Mouse (Mus musculus) adrenal gland, postnatal 25 days (tissue): ENCODE results near the gene Gm10401. TPM values are rescaled to one million over a fixed set of nuclear protein-coding genes. Genes with fewer than 3 reads are reported as not detected.
A peak's percentile ranks its signal among the peaks of the same experiment; 100 is the strongest.

Source experiments
- DNase-seq: peaks from one replicate; pipeline ENCODE4 v3.0.0; 2021; ENCODE audit warnings: mixed read lengths
- total RNA-seq: library from RNA; stranded (reverse); gene quantifications from 2 replicates; pipeline ENCODE4 v1.2.3, GENCODE M21; 2021

Gm10401 gene
- total RNA-seq, 1 experiment from 2014 or later = not detected

DNA sequence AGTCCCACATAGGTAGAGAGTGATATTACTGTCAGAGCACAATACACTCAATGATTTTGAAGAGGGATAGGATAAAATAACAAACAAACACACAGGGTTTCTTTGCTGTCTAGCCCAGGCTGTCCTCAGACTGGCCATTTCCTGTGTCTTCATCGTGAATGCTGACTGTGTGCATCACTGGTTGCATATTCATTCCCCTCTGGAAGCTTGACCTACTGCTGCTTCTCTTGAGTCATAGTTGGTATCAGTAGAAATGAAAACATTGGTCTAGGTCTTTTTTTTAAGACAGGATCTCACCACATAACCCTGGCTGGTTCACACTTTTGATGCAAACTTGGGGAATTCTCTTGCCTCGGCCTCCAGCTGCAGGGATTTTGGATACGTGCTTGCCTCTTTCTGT, 28.5 kb downstream of the Gm10401 start:
- no peak for DNase-seq

DNA sequence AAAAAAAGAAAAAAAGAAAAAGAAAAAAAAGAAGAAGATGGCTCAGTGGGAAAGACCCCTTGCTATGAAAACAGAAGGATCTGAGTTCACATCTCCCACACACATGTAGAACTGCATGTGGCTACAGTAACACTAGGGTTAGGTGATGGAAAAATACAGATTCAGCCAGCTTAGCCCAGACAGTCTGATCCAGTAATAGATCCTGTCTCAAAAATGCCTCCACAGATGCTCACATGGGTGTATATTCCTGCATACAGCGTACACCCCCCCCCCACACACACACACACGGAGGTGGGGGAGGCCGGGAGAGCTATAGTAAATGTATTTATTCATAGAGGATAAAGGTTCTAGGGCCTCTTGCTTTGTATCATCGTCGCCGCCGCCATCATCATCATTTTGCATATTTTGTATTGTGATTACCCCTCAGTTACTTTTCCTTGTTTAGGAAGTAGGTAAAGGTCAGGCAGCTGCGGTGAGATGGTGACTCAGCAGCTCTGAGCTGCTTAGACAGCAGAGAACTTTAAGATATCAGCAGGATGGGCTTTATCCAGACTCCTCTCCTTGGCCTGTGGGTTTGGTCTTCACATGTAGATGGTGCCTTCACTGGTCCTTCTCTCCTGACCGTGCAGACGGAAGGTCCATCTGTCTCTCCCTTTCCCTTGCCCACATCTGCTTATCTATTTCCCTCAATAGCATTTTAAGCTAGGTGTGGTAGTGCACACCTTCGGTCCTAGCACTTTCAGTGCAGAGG, 29.2 kb downstream of the Gm10401 start:
- no peak for DNase-seq

DNA sequence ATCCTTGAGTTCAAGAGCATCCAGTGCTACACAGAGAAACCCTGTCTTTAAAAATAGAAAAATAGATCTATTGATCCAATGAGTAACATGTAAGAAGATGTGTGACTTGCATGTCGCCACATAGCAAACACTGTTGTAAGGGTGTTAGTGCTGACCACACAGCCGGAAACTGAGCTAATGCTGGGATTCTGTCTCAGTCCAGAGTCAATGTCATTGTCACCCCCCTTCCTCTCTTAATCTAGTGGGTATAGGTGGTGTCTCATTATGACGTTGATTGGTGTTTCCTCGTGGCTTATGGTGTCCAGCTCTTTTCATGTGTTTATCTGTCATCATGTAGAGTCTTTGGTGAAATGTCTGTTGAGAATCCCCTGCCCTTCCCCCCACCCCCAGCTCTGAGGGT, 31.9 kb downstream of the Gm10401 start:
- no peak for DNase-seq

DNA sequence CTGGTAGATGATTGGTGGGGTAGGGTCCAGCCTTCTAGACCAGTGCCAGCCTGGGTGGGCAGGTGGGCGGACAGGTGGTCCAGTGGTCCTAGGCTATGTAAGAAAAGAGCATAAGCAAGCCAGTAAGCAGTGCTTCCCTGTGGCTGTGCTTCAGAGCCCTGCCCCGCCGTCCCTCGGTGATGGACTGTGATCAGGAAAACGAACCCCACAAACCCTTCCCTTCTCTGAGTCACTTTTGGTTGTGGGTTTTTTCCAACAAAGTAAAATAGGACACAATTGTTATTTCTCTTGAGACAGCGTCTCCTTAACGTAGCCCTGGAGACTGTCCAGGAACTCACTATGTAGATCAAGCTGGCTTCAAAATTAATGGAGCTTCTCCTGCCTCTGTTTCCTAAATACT, 34.7 kb downstream of the Gm10401 start:
- peak; percentile 51 for DNase-seq

DNA sequence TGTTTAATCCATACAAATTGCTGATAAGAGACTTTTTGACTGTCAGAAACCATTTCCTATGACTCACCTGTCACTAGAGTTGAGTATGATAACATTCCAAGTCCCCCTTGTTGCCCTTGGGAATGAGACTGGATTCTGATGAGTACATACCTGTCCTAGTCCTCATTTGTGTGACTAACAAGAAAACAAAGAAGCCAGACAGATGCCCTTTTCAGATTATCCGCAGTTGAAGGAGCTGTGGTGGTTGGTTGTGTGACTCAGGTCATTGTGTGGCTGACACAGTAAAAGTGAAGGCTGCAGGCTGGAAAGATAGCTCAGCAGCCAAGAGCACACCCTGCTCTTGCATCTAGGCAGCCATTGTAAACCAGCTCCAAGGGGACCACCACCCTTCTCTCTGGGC, 35.5 kb downstream of the Gm10401 start:
- no peak for DNase-seq

DNA sequence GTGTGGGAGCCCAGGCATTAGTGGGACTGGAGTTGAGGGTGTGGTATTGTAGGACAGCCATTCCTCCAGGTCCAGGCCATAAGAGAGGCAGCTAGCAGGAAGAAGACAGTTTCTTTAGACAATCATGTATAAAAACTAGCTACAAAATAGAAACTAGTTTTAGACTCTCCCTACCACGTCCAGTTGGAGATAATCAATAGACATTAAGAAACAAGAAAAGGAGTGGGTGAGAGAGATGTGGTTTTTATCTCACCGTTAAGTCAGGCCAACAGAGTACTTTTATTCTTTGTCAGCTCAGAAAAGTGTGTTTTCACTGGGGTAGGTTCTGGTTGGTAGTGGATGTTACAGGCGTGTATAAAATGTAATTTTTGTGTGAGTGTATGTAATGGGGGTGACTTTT, 37.1 kb downstream of the Gm10401 start:
- no peak for DNase-seq

DNA sequence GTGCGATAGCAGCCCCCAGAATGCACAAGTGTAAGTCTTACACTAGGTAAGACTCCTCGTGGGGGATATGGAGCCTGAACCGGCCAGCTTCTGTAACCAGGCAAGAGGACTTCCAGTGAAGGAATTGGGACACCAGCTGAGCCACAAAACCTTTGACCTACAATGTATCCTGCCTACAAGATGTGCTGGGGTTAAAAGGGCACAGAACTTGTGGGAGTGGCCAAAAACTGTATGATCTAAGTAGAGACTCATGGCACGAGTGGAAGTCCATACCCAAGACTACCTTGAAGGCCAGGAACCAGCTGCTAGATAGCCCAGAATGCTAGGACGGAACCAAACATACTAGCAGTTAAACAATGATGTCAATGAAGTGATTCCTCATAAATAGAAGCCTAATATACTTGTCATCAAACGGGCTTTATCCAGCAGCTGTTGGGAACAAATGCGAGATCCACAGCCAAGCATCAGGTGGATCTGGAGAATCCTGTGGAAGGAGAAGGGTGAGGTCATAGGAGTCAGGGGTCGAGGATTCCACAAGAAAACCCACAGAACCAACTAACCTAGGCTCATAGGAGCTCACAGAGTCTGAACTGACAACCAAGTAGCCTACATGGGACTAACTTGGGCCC, 37.9 kb downstream of the Gm10401 start:
- no peak for DNase-seq

DNA sequence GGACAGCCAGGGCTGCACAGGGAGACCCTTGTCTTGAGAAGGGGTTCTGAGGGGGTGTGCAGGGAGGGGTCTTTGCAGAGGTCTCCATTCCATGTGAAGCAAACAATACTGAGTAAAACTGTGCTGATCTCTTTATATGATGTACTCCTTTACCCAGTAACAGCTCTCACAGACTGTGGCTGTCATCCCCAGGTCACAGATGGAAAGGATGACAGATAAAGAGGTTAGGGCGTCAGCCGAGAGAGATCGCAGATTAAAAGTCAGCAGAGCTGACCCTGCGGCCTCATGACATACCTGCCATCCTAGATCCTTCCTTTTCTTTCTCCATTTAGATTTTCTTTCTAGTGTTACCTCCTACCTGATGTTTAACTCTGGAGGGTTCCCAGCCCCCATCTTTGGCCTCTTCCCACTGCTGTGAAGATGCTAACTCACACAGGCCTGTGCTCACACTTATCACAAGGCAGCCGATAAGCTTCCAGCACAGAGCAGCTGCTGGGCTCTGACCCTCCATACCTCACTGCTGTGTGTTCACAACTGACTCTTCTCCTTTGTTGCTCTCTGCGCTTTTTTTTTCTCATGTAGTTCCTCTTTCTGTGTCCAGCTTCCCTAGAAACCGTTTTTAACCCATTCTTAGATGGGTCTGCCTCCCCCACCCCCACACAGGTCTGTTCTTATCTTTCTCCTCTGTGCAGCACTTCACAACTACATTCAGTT, 39.4 kb downstream of the Gm10401 start:
- DNase-seq = no peak

DNA sequence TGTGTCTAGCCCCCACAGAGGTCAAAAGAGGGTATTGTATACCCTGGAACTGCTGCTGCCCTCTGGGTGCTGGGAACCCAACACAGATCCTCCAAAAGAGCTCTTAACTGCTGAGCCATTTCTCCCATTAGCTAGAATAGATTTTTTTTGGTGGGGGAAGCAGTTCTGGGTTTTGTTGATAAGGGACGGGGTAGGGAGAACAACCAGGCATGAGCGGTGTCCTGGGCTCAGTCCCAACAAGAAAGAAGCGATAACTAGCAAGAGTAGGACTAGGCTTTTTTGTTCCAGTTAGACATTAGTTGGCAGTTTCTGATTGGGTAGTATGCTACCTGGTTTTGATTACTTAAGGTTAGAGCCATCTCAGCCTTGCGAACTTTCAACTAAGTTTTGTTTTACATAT, 40.9 kb downstream of the Gm10401 start:
- DNase-seq = no peak

DNA sequence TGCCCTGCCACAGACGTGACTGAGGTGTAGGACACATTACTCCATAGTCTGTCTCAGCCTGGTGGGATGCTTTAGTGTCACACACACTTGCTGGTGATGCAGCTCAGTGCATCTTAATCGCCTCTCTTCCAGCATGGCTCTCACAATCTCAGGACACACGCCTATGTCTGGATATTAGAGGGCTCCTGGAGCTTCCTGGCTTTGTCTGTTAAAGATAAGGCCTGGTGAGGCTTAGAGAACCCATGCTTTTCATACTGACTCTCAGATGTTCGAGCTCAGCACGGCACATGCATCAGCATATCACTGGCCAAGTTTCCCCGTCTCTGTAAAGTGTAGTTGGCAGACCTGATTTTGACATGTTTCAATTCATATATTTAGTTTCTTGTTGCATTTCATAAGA, 42.7 kb downstream of the Gm10401 start:
- DNase-seq = no peak

DNA sequence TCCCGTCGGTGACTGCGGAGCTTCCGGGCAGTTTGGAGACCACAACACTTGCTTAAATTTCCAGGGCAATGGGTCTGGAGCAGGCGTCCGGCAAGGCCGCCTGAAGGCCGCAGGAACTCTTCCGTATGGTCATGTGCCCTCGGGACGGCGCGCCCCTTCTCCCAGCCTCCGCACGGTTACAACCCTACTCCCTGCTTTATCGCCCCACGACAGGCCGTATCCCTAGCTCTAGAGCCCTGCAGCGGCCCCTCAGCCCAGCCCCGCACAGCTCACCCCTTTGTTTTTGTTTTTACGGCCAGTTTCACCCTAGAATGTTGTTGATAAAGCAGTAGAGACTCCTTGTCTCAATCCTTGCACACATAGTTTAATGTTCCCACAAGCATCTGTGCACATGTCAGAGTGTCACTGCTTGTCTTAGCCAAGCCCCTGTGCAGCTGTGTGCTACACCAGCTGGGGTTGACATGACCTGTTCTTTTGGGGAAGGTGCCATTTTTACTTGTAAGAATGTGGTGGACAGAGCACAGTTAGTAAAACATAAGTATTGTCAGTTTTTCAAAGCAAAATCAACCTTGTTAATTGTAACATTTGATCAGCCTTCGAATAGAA, 44.2 kb downstream of the Gm10401 start:
- DNase-seq = no peak

DNA sequence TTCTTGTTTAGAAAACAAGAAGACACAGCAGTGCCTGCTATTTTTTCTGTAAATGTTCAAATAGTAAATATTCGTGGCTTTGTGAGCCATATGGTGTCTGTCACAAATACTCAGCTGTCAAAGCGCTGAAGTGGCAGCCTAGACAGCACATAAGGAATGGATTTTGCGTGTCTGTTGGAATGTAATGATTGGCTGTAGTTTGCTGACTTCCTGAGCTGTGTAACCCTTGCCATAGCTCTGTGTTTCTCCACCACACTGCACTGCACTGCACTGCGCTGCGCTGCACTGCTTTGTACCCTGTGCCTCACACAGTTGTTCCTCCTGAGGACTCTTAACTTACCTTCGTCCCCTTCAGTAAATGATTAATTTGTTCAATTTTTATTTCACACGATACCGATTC, 45.5 kb downstream of the Gm10401 start:
- DNase-seq = no peak

DNA sequence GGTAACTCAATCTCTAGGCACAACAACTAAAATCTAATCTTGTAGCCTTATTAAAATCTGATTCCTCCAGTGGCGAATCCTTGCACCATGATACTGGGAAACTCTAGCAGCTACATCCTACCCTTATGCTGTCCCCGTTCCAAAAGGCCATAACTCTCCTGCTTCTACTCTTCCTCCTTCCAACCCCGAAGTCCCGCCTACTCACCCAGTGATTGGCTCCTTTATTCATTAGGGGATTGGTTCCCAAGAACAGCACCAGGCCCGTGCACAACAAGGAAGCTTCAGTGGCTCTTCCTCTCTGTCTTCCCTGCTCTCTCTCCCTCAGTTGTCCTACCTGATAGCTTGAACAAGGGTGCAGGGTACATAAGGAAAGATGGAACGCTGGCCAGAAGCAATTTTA, 47.3 kb downstream of the Gm10401 start:
- DNase-seq = no peak

DNA sequence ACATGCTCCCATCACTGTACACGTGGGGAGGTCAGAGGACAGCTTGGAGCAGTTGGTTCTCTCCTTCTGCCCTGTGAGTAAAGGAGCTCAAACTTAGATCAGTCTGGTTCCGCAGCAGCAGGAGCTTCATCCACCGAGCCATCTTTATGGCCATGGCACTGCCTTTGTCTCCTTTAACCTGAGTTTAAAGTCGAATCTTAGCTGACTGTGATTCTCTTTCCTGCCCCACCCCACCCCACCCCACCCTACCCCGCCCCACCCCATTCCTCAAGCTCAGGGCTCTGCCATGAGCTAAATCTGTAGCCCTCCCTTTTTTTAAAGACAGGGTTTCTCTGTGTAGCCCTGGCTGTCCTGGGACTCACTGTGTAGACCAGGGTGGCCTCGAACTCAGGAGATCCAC, 48.4 kb downstream of the Gm10401 start:
- DNase-seq = no peak

Other genes with a start within 250 kb of the Gm10401 start
- not detected in 2 replicates for gene 4930519G04Rik, start 244.6 kb downstream of the Gm10401 start, total RNA-seq
- gene Gm9936, start 239.6 kb downstream of the Gm10401 start, total RNA-seq = 0.09 TPM in 1 of 2 replicates, not detected in the other
- gene Oasl2, start 201.4 kb downstream of the Gm10401 start, total RNA-seq = 10.7 and 18.9 TPM in 2 replicates
- 1.3 and 1.8 TPM in 2 replicates for gene Oasl1, start 175.1 kb downstream of the Gm10401 start, total RNA-seq
- 34.0 and 46.2 TPM in 2 replicates for gene 2210016L21Rik, start 156.1 kb downstream of the Gm10401 start, total RNA-seq
- gene Hnf1a, start 127.2 kb downstream of the Gm10401 start, total RNA-seq = 0.29 TPM in 1 of 2 replicates, not detected in the other
- 52.2 and 59.0 TPM in 2 replicates for gene Sppl3, start 87.2 kb downstream of the Gm10401 start, total RNA-seq
- 181 and 197 TPM in 2 replicates for gene Acads, start 21.1 kb upstream of the Gm10401 start, total RNA-seq
- gene Unc119b, start 36.7 kb upstream of the Gm10401 start, total RNA-seq = 36.2 and 41.3 TPM in 2 replicates
- 139 and 194 TPM in 2 replicates for gene Mlec, start 59.9 kb upstream of the Gm10401 start, total RNA-seq
- 36.4 and 44.4 TPM in 2 replicates for gene Cabp1, start 96.1 kb upstream of the Gm10401 start, total RNA-seq
- 77.2 and 94.0 TPM in 2 replicates for gene Pop5, start 137.5 kb upstream of the Gm10401 start, total RNA-seq
- gene Rnf10, start 174.6 kb upstream of the Gm10401 start, total RNA-seq = 269 and 281 TPM in 2 replicates
- gene Coq5, start 181.4 kb upstream of the Gm10401 start, total RNA-seq = 51.0 and 53.0 TPM in 2 replicates
- 243 and 326 TPM in 2 replicates for gene Dynll1, start 202.7 kb upstream of the Gm10401 start, total RNA-seq
- gene Srsf9, start 228.9 kb upstream of the Gm10401 start, total RNA-seq = 74.5 and 77.0 TPM in 2 replicates
- 21.6 and 22.9 TPM in 2 replicates for gene Gatc, start 242.9 kb upstream of the Gm10401 start, total RNA-seq
- gene Triap1, start 242.9 kb upstream of the Gm10401 start, total RNA-seq = 37.6 and 47.5 TPM in 2 replicates